Mouse (Mus musculus): Measurements from ENCODE around the gene Stambp.

- TF ChIP-seq ZC3H11A (IDR thresholded peaks at IDR 0.05; ENCODE audit: borderline replicate concordance, low read depth, low read length) = no peak
- no peak for TF ChIP-seq HCFC1 (IDR thresholded peaks at IDR 0.05; ENCODE audit: borderline replicate concordance, insufficient read depth, low read length)
- TF ChIP-seq CHD2 (IDR thresholded peaks at IDR 0.05; ENCODE audit: low read depth, low read length) = no peak
- no peak for TF ChIP-seq MAFK (IDR thresholded peaks at IDR 0.05; ENCODE audit: insufficient read depth, low read depth, low read length)
- no peak for TF ChIP-seq ZNF384 (IDR thresholded peaks at IDR 0.05; ENCODE audit: low read depth, low read length)
Measured at GRCm38 (mm10) chr6:83510210-83510609, 62.3 kb downstream of the Stambp start.

Measured in ES-E14 (cell line).